Mouse (Mus musculus) gastrocnemius, adult 18-20 months (tissue): ENCODE measurements at regions not wholly inside any gene's neighbourhood (a gene's known extent, or its start where the extent isn't known, plus 50 kb on each side); places are given as distances from the start of the nearest gene placed in this dataset.

ENCODE experiments used
- DNase-seq: peaks from one replicate; pipeline ENCODE4 v3.0.0; 2021; ENCODE audit warnings: low spot score

DNA sequence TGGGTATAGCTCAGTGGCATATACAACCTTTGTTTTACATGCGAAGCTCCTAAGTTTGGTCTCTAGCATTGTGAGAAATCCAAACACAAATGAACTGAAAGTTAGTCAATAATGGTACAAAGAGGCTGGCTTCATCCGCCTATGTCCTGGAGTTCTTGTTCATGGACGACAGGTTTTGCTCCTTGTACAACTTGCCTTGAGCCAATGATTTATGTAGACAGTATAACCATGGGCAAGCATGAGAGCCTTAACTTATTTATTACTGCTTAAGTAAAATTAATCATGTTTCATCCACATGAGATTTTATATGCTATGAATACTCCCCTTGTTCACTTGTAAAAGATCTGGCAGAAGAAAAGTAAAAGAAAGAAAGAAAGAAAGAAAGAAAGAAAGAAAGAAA lies 205.7 kb upstream of the Tet2 start:
- no peak for DNase-seq

DNA sequence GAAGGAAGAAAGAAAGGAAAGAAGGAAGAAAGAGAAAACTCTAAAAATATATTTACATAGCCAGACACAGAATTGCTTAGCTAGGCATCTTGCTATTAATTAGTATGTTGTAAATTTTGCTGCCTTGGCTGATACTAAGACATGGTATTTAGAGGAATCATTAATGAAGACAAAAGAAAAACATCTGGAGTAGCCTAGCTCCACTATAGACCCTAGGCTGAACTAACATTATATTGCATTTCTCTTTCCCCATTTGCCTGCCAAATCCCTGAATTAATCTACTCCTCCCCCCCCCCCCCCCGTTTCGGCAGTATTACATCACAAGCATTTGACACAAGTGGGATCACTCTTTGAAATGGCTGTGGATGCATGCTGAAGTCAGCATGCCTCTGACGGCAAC lies 206.1 kb upstream of the Tet2 start:
- no peak for DNase-seq

DNA sequence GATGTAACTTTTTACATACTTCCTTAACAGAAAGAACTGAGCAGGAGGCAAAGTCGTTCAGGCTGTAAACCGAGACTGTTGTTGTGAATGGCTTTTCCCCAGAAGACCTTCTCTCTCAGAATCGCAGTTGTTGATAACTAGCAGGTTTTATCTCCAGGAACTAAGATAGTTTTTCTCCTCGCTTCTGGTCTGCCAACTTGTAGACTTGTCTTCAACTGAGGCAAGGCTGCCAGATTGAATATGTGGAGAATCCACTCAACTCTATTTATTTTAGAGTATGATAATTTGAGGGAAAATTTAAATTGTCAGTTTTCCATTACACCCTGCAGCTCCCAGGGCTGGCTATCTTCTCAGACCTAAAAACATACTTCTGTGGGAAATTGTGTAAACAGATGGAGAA lies 206.6 kb upstream of the Tet2 start:
- DNase-seq: no peak

DNA sequence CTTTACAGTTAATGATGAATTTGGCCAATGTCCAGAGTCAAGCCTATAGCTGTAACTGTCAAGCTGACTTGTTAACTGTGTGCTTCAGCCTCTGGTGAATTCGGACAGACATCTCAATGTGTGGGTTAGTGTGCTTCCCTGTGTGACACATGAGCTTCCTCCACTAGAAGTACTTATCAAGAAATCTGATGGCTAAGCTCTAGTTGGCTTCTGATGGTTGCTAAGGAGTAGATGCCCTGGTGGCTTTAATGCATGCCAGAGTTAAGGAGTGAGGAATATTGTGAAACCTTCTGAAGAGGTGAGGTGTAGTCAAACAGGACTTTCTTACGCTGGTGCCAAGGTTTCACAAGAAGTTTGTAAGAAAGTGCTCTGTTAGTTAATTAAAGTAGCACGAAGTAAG lies 208.1 kb upstream of the Tet2 start:
- DNase-seq: no peak

- DNase-seq: no peak
These were observed 209.3 kb upstream of the Tet2 start for GRCm38 (mm10) chr3:133754006-133754910.

GRCm38 (mm10) chr3:133754911-133755259 lies 209.9 kb upstream of the Tet2 start:
- no peak for DNase-seq

DNA sequence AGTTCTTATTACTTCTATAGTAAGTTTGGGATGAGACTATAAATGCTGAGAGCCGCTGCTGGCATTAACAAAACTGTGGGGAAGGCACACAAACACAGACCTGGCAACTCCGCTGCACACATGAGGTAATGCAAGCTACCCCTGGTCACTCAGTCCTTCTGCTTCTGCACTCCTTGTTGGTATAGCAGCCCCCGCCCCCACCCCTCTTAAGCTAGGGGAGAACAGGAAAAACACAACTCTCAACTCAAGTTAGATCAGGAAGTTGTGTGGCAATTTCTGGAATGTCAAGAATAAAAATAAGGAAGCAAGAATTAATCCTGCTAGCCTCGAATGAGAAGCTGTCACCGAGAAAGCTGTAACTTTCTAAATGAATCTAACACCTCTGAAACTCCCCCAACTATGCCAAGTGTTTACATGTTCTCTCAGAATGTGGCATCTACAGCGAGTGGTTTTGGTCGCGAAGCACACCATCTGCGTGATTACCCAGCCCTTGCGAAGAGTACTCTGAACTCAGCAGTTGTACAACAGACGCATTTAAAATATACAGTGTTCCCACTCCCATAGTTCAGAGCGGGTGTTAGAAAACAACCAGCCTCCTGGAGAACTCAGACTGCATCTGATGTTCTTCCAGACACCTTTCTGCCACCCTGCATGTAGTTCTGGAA lies 212.9 kb upstream of the Tet2 start:
- no peak for DNase-seq

GRCm38 (mm10) chr3:133758421-133758820 lies 213.5 kb upstream of the Tet2 start:
- no peak for DNase-seq

DNA sequence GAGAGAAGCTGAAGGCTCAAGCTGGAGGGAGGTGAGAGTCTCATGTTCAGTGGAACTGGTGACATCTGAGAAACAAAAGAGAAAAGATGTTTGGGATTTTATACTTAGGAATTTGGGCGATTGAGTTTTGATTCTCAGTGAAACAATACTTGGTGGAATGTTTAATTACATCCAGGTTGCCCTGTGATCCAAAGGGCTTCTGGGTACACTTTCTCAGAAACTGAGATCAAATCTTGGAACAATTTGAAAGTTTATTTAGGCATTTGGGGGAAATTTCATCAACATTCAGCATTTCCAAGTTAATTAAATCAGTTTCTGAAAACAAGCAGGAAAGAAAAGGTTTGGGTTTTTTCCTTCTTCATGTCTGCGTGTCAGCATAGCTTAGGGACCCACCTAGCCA lies 214.7 kb upstream of the Tet2 start:
- DNase-seq: no peak

GRCm38 (mm10) chr3:133760221-133760620 lies 215.3 kb upstream of the Tet2 start:
- no peak for DNase-seq

- DNase-seq: no peak
These were observed 218.8 kb upstream of the Tet2 start for GRCm38 (mm10) chr3:133763721-133764120.

GRCm38 (mm10) chr3:133773490-133773889 lies 228.6 kb upstream of the Tet2 start:
- DNase-seq: no peak

DNA sequence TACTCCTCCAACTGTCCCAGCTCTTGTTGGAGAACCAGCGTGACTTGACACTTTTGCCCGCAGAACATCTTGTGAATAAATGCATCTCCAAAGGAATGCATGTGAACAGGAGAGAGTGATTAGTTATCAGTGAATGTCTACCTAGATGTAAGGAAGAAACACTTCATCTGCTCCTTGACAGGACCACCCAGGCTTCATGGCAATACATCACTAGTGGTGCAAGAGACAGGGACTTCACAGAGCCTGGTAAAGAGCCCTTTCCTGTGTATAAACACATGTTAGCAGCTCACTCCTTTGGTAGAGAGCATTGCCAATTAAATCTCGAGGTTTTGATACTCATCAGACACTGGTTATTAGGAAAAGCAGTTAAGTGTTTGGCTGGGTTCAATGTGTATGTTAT lies 229.3 kb upstream of the Tet2 start:
- DNase-seq: no peak

GRCm38 (mm10) chr3:133776013-133776412 lies 231.1 kb upstream of the Tet2 start:
- DNase-seq: no peak

DNA sequence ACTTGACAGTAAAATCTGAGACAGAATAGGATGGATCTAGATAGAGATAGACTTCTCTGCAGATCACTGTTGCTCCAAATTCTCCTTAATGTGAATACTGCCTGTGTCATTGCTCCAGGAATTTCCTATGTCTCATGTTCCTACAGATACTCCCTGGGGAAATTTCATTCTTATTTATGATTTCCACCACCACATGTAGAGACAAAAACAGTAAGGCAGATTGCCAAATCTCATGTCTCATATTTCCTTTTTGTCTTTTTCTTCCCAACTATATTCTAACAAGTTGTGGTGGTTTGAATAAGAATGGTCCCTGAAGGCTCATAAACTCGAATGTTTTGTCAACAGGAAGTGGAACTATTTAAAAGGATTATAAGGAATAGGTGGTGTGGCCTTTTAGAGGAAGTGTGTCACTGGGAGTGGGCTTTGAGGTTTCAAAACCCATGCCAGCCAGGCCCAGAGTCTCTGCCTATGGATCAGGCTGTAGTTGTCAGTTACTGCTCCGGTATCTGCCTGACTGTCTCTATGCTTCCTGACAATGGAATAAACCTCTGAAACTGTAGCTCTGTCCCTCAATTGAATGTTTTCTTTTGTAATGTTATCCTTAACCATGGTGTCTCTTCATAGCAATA lies 234.3 kb upstream of the Tet2 start:
- DNase-seq: no peak

GRCm38 (mm10) chr3:133783060-133783459 lies 238.1 kb upstream of the Tet2 start:
- DNase-seq: no peak

DNA sequence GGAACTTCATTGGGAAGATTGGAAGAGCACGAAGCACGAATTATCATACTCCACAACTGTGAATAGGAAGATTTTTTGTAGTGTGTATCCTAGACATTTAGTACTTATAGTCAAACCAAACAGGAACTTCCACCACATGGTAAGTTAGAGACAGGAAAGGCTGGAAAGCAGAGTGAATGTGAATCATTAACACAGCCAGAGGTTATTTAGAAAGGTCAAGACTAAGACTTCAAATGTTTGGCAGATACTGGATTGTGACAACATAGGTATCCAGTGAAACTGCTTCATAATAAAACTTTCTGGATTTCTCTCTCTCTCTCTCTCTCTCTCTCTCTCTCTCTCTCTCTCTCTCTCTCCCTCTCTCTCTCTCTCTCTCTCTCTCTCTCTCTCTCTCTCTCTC lies 246.4 kb upstream of the Tet2 start:
- no peak for DNase-seq

DNA sequence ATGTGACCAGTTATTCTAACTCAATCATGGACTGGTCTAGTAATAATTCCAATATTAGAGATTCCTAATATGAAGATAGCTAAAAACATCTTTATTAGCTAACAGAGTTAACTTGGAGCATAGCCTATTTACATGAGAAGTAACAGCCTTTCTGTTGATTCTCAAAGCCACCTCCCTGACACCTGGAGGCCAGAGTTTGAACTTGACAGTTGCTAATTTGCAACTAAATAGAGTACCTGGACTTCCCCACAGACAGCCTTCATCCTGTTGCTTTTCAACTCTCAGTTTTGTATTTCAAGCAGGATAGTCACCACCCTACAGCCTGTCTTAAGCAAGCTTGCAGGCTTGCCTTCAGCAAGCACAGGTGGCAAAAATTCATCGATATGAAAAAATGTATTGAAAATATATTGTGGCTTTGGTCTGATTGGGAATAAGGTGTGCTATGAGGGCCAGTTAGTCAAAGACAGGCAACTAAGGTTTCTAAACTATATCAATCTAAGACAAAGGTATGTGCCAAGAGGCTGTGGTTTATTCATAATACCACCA lies 264.1 kb upstream of the Tet2 start:
- DNase-seq: no peak

GRCm38 (mm10) chr3:133818966-133819700 lies 274.2 kb upstream of the Tet2 start:
- DNase-seq: no peak

DNA sequence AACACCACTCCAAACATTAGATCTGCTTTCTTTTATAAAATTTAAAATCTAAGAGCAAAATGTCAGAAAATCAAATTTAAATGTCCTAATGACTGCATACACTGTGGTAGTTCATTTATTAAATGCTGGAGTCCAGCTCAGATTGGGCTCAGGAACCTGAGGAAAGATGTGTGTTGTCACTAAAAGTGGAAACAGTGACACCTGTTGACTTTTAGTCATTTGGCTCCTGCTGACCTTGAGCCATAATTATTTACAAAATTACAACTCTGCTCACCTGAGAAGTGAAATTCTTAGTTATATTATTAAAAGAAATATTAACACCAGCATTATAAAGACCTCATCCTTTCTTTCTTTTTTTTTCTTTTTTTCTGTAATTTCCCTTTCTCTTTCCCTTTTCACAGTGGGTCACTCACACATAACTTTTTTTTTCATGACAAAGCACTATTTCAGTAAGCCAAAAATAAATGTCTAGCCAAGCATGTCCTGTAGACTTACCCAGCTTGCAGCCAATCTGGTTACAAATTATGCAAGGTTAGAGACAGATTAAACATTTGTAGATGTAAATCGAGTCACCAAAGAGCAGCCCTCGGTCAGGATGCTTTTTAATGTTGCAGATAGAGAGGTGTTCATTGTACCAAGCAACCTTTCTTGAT lies 288.9 kb upstream of the Tet2 start:
- no peak for DNase-seq

DNA sequence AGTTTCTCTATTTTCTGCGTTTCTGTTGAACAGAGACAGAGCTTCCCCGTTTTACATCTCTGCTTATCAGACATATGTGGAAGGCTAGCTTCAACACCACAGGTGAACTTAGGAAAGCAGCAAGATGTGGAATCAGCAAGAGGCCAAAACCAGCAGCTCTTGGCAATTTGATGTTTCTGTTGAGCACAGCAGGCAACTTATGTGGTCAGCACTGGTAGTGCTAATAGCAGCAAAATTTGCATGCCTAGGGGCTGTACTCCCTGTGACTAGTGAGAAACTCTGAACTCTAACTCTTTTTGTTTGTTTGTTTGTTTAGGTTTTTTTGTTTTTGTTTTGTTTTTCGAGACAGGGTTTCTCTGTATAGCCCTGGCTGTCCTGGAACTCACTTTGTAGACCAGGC lies 289.5 kb upstream of the Tet2 start:
- DNase-seq: no peak
